Mouse (Mus musculus) spleen, adult 2 months (tissue): ENCODE measurements around the gene Xpnpep1.

Experiments
- CTCF ChIP-seq: fragments of 200-500 bp; IDR thresholded peaks from 2 replicates; pipeline ENCODE4 v1.5.1; 2011; ENCODE audit warnings: mild to moderate bottlenecking, inconsistent platforms; ENCODE audit not compliant: insufficient read depth, insufficient read length, insufficient replicate concordance; ENCODE audit errors: extremely low read depth
- POLR2A ChIP-seq: fragments of 200-500 bp; IDR thresholded peaks from 2 replicates; pipeline ENCODE4 v1.6.1; 2011; ENCODE audit warnings: low read depth, low read length, inconsistent platforms

- TF ChIP-seq CTCF, result no peak
- no peak for TF ChIP-seq POLR2A
Observed at GRCm38 (mm10) chr19:52962745-52963144, 77.3 kb downstream of the Xpnpep1 start.
